Mouse (Mus musculus): ENCODE results near the gene Fam243. TPM values are rescaled to one million over a fixed set of nuclear protein-coding genes. Genes with fewer than 3 reads are reported as not detected.

The Fam243 gene
- total RNA-seq, 4 experiments from 2014 or later: not detected

DNA sequence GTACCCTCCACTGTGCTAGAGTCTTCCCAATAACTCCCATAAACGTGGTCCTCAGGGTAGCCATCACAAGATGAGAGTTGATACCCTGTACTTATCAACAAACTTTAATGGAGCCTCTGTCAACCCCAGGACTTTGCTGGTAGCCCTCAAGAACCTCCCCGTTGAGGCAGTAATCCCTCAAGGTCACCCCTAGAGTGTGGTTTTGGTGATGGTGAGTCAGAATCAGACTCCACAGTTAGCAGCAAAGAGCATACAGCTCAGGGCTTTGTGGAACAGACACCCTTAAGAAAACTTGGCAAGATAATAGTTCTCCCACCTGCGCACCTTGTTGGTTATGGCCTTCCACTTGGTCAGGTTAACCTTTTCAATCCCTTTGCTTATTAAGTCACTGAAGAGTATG, 880 bp downstream of the Fam243 start:
- no peak for DNase-seq (ENCODE audit: low spot score in 2 of 2)

GRCm38 (mm10) chr16:92319353-92320109, 1.7 kb downstream of the Fam243 start:
- peak; percentile 19 to 64 for DNase-seq (ENCODE audit: low spot score in 2 of 2)

GRCm38 (mm10) chr16:92316049-92316738, 5.0 kb downstream of the Fam243 start:
- no peak for DNase-seq (ENCODE audit: low spot score in 2 of 2)

DNA sequence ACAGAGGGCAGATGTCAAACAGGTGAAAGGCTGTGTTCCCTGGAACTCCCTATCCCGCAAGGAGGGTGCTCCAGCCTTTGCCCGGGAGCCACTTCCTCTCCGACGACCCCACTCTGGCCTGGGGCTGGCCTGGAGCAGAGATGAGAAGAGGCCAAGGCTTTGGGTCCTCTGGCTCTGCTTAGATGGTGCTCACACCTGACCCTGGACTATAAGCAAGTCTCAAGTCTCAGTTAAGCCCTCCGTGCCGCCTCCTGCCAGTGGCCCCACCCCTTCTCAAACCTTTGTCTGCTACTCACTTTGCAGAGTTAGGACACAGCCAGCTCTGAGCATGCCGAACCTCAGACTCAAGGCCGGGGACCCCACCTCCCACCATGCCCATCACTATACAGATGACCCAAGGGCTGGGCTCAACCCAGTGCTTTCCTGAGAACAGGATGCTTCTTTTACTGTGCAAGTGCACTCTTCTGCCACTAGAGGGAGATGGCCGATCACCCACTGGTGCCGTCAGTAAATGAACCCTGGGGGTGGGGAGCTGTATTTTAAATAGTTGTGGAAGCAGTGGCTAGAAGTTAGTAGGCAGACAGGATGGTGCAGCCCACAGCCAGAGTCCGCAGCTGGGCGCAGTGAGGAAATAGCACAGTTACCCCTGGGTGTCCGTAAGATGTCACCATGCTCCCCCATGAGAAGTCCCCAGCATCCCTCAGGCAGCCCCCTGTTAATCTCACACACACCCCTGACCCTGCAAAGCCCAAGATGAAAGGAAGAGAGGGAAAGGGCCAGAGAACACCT, 7.1 kb downstream of the Fam243 start:
- peak in 1 of 2 experiments; percentile 29 for DNase-seq (ENCODE audit: low spot score in 2 of 2)

- DNase-seq (ENCODE audit: low spot score in 2 of 2): no peak
Observed at GRCm38 (mm10) chr16:92309126-92309525, 12.1 kb downstream of the Fam243 start.

DNA sequence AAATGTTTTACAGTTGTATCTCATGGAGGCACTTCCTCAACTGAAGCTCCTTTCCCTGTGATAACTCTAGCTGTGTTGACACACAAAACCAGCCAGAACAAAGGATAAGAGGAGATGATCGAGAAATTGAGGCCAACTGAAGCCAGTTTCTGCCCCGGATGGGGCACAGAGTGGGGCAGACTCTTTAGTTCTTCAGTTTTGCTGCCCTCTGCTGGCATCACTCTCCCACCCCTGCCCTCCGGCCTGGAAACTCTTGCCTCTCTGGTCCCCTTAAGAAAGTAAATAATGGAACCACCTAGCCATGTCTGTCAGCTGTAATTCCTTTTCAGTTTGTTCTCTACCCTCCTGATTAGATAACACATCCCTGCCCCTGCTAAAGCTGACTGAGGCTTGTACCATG, 13.3 kb downstream of the Fam243 start:
- DNase-seq (ENCODE audit: low spot score in 2 of 2): no peak

GRCm38 (mm10) chr16:92305519-92305918, 15.7 kb downstream of the Fam243 start:
- DNase-seq (ENCODE audit: low spot score in 2 of 2): no peak

GRCm38 (mm10) chr16:92302506-92302905, 18.7 kb downstream of the Fam243 start:
- no peak for DNase-seq (ENCODE audit: low spot score in 2 of 2)

DNA sequence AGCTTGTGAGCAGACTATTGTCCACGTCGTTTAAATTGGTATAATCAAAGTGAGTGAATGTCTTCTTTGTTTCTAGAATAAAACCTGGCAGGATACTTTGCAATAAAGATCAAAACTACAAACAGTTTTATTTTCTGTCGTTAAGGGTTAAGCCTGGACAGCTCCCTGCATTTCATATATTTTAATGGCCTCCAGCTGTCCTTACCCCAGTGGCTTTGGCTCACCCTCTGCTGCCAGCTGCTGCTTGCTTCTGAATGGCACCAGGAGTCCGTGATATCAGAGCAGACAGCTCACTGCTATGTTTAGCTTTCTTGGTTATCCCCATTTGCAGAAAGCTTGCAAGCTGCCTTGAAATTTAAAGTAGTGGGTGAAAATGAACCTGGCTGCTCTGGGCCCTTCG, 19.3 kb downstream of the Fam243 start:
- DNase-seq (ENCODE audit: low spot score in 2 of 2): no peak

- DNase-seq (ENCODE audit: low spot score in 2 of 2): peak in 1 of 2 experiments; percentile 48
Observed at GRCm38 (mm10) chr16:92301412-92301806, 19.8 kb downstream of the Fam243 start.

DNA sequence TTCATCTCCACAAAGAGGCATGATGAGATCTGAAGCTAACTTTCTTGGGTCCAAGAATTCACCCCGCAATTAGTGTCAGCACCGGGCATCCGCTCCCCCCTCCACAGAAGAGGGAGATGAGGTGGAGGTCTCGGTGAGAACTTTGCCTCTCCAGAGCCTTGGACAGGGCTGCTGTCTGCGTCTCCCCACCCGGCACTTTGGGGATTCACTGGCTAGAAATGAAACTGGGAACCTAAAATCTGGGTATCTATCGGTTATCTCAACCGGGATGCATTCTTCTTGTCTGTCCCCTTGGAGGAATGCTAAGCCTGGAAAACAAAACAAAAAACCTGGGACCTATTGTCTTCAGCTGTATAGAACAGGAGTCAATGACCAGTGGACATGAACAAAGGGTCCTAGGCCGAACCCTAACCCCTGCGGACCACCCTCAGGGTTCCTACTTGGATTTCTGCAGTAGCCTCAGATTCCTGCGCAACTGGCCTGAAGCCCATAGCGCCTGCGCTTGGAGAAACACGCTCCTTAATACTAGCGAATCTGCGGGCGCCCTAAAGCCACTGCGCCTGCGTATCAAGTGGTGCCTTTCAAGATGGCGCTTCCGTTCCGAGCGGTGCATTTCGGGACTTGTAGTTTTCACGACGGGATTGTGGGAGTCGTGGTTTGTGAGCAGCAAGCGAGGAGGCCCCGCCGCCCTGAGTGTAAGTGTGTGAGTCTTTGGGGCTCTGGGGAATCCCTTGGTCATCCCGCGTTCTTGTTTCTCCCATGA, 20.4 kb downstream of the Fam243 start, which contains the start of gene Smim11:
Gene Smim11, plus strand, starts transcription at position 638 of the 763 bp plus-strand sequence.
- peak; percentile 86 to 95 for DNase-seq (ENCODE audit: low spot score in 2 of 2)

DNA sequence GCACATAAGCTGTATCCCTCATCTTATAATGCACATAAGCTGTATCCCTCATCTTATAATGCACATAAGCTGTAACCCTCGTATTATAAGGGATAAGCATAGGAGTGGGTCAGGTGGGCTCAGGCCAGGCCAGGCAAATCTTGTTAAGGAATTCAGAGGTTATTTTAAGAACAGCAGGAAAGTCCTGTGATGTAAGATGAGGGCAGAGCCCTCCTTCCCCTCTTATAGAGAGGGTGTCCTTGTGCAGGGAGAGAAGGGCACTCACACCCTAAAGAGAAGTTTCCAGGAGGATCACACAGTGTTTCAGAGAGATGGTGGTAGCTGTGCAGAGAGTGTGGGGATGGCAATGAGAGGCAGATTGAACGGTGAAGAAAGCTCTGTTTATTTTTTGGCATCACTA, 25.9 kb downstream of the Fam243 start:
- DNase-seq (ENCODE audit: low spot score in 2 of 2): no peak

DNA sequence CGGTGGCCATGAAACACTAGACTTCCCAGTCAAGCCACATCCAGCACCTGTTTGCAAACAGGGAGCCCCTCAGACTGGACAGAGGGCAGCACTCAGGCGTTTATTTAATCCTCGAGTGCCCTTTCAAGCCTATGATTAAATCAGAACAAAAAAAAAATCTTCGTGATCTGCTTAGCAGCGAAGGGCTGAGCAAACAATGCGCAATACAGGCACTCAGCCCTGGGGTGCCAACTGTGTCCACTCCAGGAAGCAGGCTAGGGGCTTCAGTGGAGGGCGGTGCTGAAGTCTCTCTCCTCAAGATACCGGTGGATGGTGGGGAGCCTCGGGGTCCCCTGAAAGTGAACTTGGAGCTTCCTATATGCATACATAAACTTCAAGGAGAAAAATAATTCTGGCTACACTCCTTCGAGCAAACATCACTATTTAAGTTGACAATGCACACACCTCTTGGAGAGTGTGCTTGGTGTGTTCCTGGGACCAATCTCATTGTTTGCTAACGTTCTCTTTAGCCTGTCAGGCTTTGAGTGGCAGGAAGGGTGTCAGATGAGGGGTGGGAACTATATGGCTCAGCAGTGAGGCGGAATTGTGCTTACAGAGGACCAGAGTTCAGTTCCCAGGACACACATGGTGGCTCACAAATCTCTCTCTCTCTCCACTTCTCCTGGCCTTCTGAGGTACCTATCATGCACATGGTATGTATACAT, 26.8 kb downstream of the Fam243 start:
- DNase-seq (ENCODE audit: low spot score in 2 of 2): no peak

- no peak for DNase-seq (ENCODE audit: low spot score in 2 of 2)
Observed at GRCm38 (mm10) chr16:92292101-92292500, 29.1 kb downstream of the Fam243 start, which contains the start of gene Kcne2. Gene Kcne2 (plus strand): TSS chr16:92292389.

- no peak for DNase-seq (ENCODE audit: low spot score in 2 of 2)
Observed at GRCm38 (mm10) chr16:92290045-92290444, 31.2 kb downstream of the Fam243 start.

- no peak for DNase-seq (ENCODE audit: low spot score in 2 of 2)
Observed at GRCm38 (mm10) chr16:92288778-92289177, 32.5 kb downstream of the Fam243 start.

DNA sequence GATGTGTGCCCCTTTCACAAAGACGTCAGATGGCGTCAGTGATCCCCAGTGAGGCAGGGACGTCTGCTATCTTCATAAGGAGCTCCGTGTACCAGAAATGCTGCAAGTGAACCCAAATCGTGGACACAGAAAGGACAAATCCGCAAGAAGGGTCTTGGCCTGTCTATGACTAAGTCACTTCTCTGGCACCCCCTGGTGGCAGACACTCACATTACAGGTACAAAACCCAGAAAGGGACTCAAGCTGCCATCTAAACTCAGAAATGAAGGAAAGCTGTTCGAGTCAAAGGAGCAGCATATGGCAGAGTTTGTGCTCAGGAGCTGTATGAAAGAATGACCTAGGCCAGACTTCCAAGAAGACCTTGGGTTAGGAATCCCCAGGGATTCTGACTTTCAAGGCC, 34.6 kb downstream of the Fam243 start:
- peak; percentile 62 to 94 for DNase-seq (ENCODE audit: low spot score in 2 of 2)

GRCm38 (mm10) chr16:92285068-92285467, 36.2 kb downstream of the Fam243 start:
- no peak for DNase-seq (ENCODE audit: low spot score in 2 of 2)

GRCm38 (mm10) chr16:92282671-92283070, 38.6 kb downstream of the Fam243 start:
- no peak for DNase-seq (ENCODE audit: low spot score in 2 of 2)

DNA sequence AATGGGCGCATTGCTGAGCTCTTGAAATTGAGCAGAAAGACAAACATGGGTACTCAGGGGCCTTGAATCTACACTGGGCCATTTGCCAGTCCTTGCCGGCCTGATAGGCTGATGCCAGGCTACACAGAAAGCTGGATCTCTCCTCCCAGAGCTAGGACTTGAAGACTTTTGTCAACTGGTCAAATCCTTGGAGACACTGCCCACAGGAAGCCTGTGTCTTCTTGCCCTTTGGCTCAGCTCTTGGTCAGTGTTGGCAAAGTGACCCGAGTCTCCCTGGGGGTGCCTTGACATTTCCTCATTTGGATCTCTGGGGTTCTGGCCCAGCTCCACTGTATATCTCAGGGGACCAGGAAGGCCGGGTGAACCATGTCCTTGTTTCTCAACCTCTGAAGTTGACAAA, 45.7 kb downstream of the Fam243 start:
- DNase-seq (ENCODE audit: low spot score in 2 of 2): no peak

DNA sequence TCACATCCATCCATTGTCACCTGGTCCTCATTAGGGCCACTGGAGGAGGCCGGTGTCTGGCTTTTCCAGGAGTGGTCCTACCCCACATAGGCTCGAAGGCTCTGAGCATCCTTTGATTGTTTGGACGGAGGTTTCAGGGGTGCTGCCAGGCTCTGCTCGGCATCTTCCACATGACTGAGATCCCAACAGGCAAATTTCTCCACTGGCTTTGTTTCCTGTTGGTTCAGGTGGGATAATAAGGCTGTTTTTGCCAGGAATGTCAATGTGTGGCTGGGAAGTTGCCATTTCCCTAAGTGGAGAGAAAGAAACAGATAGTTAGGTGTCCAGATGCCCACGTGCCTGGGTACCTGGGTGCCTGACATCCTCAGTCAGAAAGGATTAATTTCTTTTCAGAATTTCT, 46.7 kb downstream of the Fam243 start:
- DNase-seq (ENCODE audit: low spot score in 2 of 2): no peak

Measured in left cerebral cortex, adult 8-10 months (tissue).